Mouse (Mus musculus) hindbrain, embryonic 11.5 days (tissue): ENCODE measurements around the gene Gm29666. TPM values are rescaled to one million over a fixed set of nuclear protein-coding genes. Genes with fewer than 3 reads are reported as not detected.

Experiments used
- ATAC-seq: fragments of 200-750 bp; cut with Nextera tagmentation; 2 replicates; pipeline ENCODE4 v1.8.0; 2017; ENCODE audit warnings: mild to moderate bottlenecking, moderate TSS enrichment, moderate library complexity; ENCODE audit not compliant: low FRiP score
- DNase-seq: peaks from one replicate; pipeline ENCODE4 v3.0.0-alpha.2; 2015; ENCODE audit warnings: low spot score
- H3K27ac ChIP-seq: fragments of 300-500 bp; sonication (generic); 2 replicates; pipeline ENCODE4 v1.5.1; 2014; ENCODE audit warnings: mild to moderate bottlenecking, low read depth, low read length
- H3K27me3 ChIP-seq: fragments of 300-500 bp; sonication (generic); 2 replicates; pipeline ENCODE4 v1.6.1; 2014; ENCODE audit warnings: mild to moderate bottlenecking, low read length, moderate library complexity, mixed read lengths; ENCODE audit not compliant: control insufficient read depth, insufficient read depth
- H3K36me3 ChIP-seq: fragments of 300-500 bp; sonication (generic); 2 replicates; pipeline ENCODE4 v1.6.1; 2014; ENCODE audit warnings: mild to moderate bottlenecking, low read length, moderate library complexity, mixed read lengths; ENCODE audit not compliant: control insufficient read depth, insufficient read depth
- H3K4me1 ChIP-seq: fragments of 300-500 bp; sonication (generic); replicated peaks from 2 replicates; pipeline ENCODE4 v1.6.1; 2014; ENCODE audit warnings: low read length, mixed read lengths; ENCODE audit not compliant: control insufficient read depth, insufficient read depth
- H3K4me2 ChIP-seq: fragments of 300-500 bp; sonication (generic); replicated peaks from 2 replicates; pipeline ENCODE4 v1.6.1; 2014; ENCODE audit warnings: mild to moderate bottlenecking, low read depth, low read length
- H3K4me3 ChIP-seq: fragments of 300-500 bp; sonication (generic); 2 replicates; pipeline ENCODE4 v1.5.1; 2014; ENCODE audit warnings: low read depth, low read length
- H3K9ac ChIP-seq: fragments of 300-500 bp; sonication (generic); 2 replicates; pipeline ENCODE4 v1.6.1; 2014; ENCODE audit warnings: low read depth, low read length
- H3K9me3 ChIP-seq: fragments of 300-500 bp; sonication (generic); 2 replicates; pipeline ENCODE4 v1.6.1; 2016; ENCODE audit warnings: low read length; ENCODE audit not compliant: control insufficient read depth
- WGBS: fragments of 180-500 bp; shearing (Covaris S2); extraction: QIAGEN DNeasy Blood & Tissue Kit; methylation state at CpG from one replicate; pipeline ENCODE4 v1.1.7; 2014; 5-methylcytosine and 5-hydroxymethylcytosine counted together
- polyA plus RNA-seq: library from polyadenylated mRNA; unstranded; fragments of >200 nt; fragmentation: Nextera tagmentation; extraction: Ambion mirVana; gene quantifications from 2 replicates; pipeline ENCODE4 v1.2.1, GENCODE M21; 2014

The Gm29666 gene
- polyA plus RNA-seq, 1 experiment from 2014 or later = 0.62 TPM

GRCm38 (mm10) chr15:84891658-84892057 is 28.2 kb downstream of the Gm29666 start:
- no peak overlapping the region for H3K4me2 ChIP-seq
- 0 out of 2 replicates have a peak, but pooled peaks have one; percentile 25 for ATAC-seq
- no peaks in the 10 kb centered on the region for H3K36me3 ChIP-seq
- no peak overlapping the region for H3K4me3 ChIP-seq
- no peaks in the 10 kb centered on the region; the same call in 1 of the 2 replicates for H3K4me1 ChIP-seq
- H3K9ac ChIP-seq = no peak overlapping the region
- 1% methylated on average over 3 of the region's 3 CpGs for WGBS
- no peak overlapping the region for H3K27ac ChIP-seq
- DNase-seq = peak; percentile 91
- no peaks in the 10 kb centered on the region for H3K9me3 ChIP-seq
- H3K27me3 ChIP-seq = no peaks in the 10 kb centered on the region

- no peaks in the 10 kb centered on the region for H3K27me3 ChIP-seq
- WGBS = 60% methylated on average over 3 of the region's 3 CpGs
- DNase-seq (no peak), ATAC-seq (no peak)
- no peaks in the 10 kb centered on the region; the same call in 1 of the 2 replicates for H3K4me1 ChIP-seq
- H3K4me3 ChIP-seq = no peak overlapping the region
- no peak overlapping the region for H3K27ac ChIP-seq
- H3K9me3 ChIP-seq = no peaks in the 10 kb centered on the region
- H3K9ac ChIP-seq = no peak overlapping the region
- no peaks in the 10 kb centered on the region for H3K36me3 ChIP-seq
- no peak overlapping the region for H3K4me2 ChIP-seq
Measured at GRCm38 (mm10) chr15:84891246-84891645, 28.6 kb downstream of the Gm29666 start.

GRCm38 (mm10) chr15:84888066-84888465 is 31.8 kb downstream of the Gm29666 start:
- Histone ChIP-seq H3K9me3 (no peaks in the 10 kb centered on the region), H3K27ac (no peak overlapping the region), H3K27me3 (no peaks in the 10 kb centered on the region), H3K4me2 (no peak overlapping the region), H3K4me1 (no peaks in the 10 kb centered on the region; the same call in 1 of the 2 replicates), H3K36me3 (no peaks in the 10 kb centered on the region), H3K4me3 (no peak overlapping the region), H3K9ac (no peak overlapping the region)
- ATAC-seq (no peak), DNase-seq (no peak)
- WGBS = 87% methylated on average over 12 of the region's 12 CpGs

GRCm38 (mm10) chr15:84877029-84877815 is 42.6 kb downstream of the Gm29666 start:
- Histone ChIP-seq H3K9me3 (no peaks in the 10 kb centered on the region), H3K4me3 (no peak overlapping the region), H3K4me2 (no peak overlapping the region), H3K36me3 (no peaks in the 10 kb centered on the region), H3K27ac (no peak overlapping the region), H3K4me1 (no peaks in the 10 kb centered on the region), H3K27me3 (no peaks in the 10 kb centered on the region), H3K9ac (no peak overlapping the region)
- DNase-seq = no peak
- no peak for ATAC-seq
- 85% methylated on average over 12 of the region's 12 CpGs for WGBS

- Histone ChIP-seq H3K4me1 (no peaks in the 10 kb centered on the region), H3K36me3 (no peaks in the 10 kb centered on the region), H3K27me3 (no peaks in the 10 kb centered on the region), H3K4me3 (no peak overlapping the region), H3K9ac (no peak overlapping the region), H3K27ac (no peak overlapping the region), H3K4me2 (no peak overlapping the region), H3K9me3 (no peaks in the 10 kb centered on the region)
- 85% methylated on average over 4 of the region's 4 CpGs for WGBS
- ATAC-seq (no peak), DNase-seq (no peak)
Measured at GRCm38 (mm10) chr15:84873867-84874266, 46.0 kb downstream of the Gm29666 start.

GRCm38 (mm10) chr15:84873079-84873478 is 46.8 kb downstream of the Gm29666 start:
- Histone ChIP-seq H3K9ac (no peak overlapping the region), H3K4me1 (no peaks in the 10 kb centered on the region), H3K4me2 (no peak overlapping the region), H3K27me3 (no peaks in the 10 kb centered on the region), H3K9me3 (no peaks in the 10 kb centered on the region), H3K27ac (no peak overlapping the region), H3K36me3 (no peaks in the 10 kb centered on the region), H3K4me3 (no peak overlapping the region)
- 92% methylated on average over 11 of the region's 11 CpGs for WGBS
- ATAC-seq = no peak
- no peak for DNase-seq

GRCm38 (mm10) chr15:84871802-84872201 is 48.0 kb downstream of the Gm29666 start:
- Histone ChIP-seq H3K9ac (no peak overlapping the region), H3K4me1 (no peaks in the 10 kb centered on the region), H3K9me3 (no peaks in the 10 kb centered on the region), H3K4me2 (no peak overlapping the region), H3K27me3 (no peaks in the 10 kb centered on the region), H3K27ac (no peak overlapping the region), H3K36me3 (no peaks in the 10 kb centered on the region), H3K4me3 (no peak overlapping the region)
- DNase-seq = no peak
- 80% methylated on average over 3 of the region's 3 CpGs for WGBS
- ATAC-seq = no peak

- no peak overlapping the region for H3K27ac ChIP-seq
- no peak for ATAC-seq
- no peak overlapping the region for H3K4me3 ChIP-seq
- H3K36me3 ChIP-seq = no peaks in the 10 kb centered on the region
- 0 out of 2 replicates have a peak, but pooled peaks cover 3% of the 10 kb centered on the region for H3K4me1 ChIP-seq
- 90% methylated on average over 8 of the region's 8 CpGs for WGBS
- no peaks in the 10 kb centered on the region for H3K9me3 ChIP-seq
- no peak overlapping the region for H3K4me2 ChIP-seq
- H3K9ac ChIP-seq = no peak overlapping the region
- no peaks in the 10 kb centered on the region for H3K27me3 ChIP-seq
- DNase-seq = no peak
Measured at GRCm38 (mm10) chr15:84861911-84862310, 57.9 kb downstream of the Gm29666 start.
